Mouse (Mus musculus) stomach, embryonic 14.5 days (tissue): Measurements from ENCODE around the gene Oosp3. TPM values are rescaled to one million over a fixed set of nuclear protein-coding genes. Genes with fewer than 3 reads are reported as not detected.

Source experiments
- ATAC-seq: fragments of 200-750 bp; cut with Nextera tagmentation; 2 replicates; pipeline ENCODE4 v1.8.0; 2017; ENCODE audit warnings: low read depth, moderate TSS enrichment; ENCODE audit not compliant: insufficient number of reproducible peaks, insufficient read depth, low FRiP score
- H3K27ac ChIP-seq: fragments of 300-500 bp; sonication (generic); 2 replicates; pipeline ENCODE4 v1.5.1; 2014; ENCODE audit warnings: mild to moderate bottlenecking, low read length, moderate library complexity, mixed read lengths
- H3K27me3 ChIP-seq: fragments of 300-500 bp; sonication (generic); 2 replicates; pipeline ENCODE4 v1.6.1; 2014; ENCODE audit warnings: low read length, control low read depth, mixed read lengths; ENCODE audit not compliant: control insufficient read depth, insufficient read depth
- H3K36me3 ChIP-seq: fragments of 300-500 bp; sonication (generic); 2 replicates; pipeline ENCODE4 v1.6.1; 2014; ENCODE audit warnings: mild to moderate bottlenecking, control low read depth, low read length, moderate library complexity, mixed read lengths; ENCODE audit not compliant: control insufficient read depth, insufficient read depth
- H3K4me1 ChIP-seq: fragments of 300-500 bp; sonication (generic); 2 replicates; pipeline ENCODE4 v1.6.1; 2014; ENCODE audit warnings: low read length, control low read depth, mixed read lengths; ENCODE audit not compliant: control insufficient read depth, insufficient read depth
- H3K4me2 ChIP-seq: fragments of 300-500 bp; sonication (generic); replicated peaks from 2 replicates; pipeline ENCODE4 v1.6.1; 2014; ENCODE audit warnings: low read depth, low read length, control low read depth
- H3K4me3 ChIP-seq: fragments of 300-500 bp; sonication (generic); 2 replicates; pipeline ENCODE4 v1.5.1; 2014; ENCODE audit warnings: low read depth, low read length, control low read depth
- H3K9ac ChIP-seq: fragments of 300-500 bp; sonication (generic); replicated peaks from 2 replicates; pipeline ENCODE4 v1.6.1; 2014; ENCODE audit warnings: low read depth, mild to moderate bottlenecking, control low read depth, low read length, moderate library complexity, mixed read lengths
- H3K9me3 ChIP-seq: fragments of 300-500 bp; sonication (generic); 2 replicates; pipeline ENCODE4 v1.6.1; 2016; ENCODE audit warnings: low read depth, low read length, control low read depth; ENCODE audit not compliant: control insufficient read depth
- WGBS: fragments of 180-500 bp; shearing (Covaris S2); extraction: QIAGEN DNeasy Blood & Tissue Kit; methylation state at CpG from one replicate; pipeline ENCODE4 v1.1.7; 2014; 5-methylcytosine and 5-hydroxymethylcytosine counted together
- polyA plus RNA-seq: library from polyadenylated mRNA; unstranded; fragments of >200 nt; fragmentation: Nextera tagmentation; extraction: Ambion mirVana; gene quantifications from 2 replicates; pipeline ENCODE4 v1.2.1, GENCODE M21; 2014

Gene Oosp3
- polyA plus RNA-seq = not detected in 2 replicates

- H3K27me3 ChIP-seq = no peaks in the 10 kb centered on the region
- no peaks in the 10 kb centered on the region for H3K36me3 ChIP-seq
- no peaks in the 10 kb centered on the region for H3K4me1 ChIP-seq
- H3K9ac ChIP-seq = no peak within 1 kb of the TSS
- no peak within 1 kb of the TSS for H3K27ac ChIP-seq
- H3K4me2 ChIP-seq = no peak within 1 kb of the TSS
- H3K9me3 ChIP-seq = no peaks in the 10 kb centered on the region
- no peak for ATAC-seq
- WGBS = 79% methylated on average over 2 of the region's 2 CpGs
- H3K4me3 ChIP-seq = no peak within 1 kb of the TSS
Observed at GRCm38 (mm10) chr19:11696755-11697154, at the start of gene Oosp3. Oosp3 (plus strand) TSS chr19:11697055.

GRCm38 (mm10) chr19:11649564-11649963 is 47.3 kb upstream of the Oosp3 start:
- ATAC-seq = no peak
- no peak overlapping the region for H3K9ac ChIP-seq
- WGBS = 66% methylated on average over 4 of the region's 4 CpGs

GRCm38 (mm10) chr19:11659142-11659541 is 37.7 kb upstream of the Oosp3 start:
- Histone ChIP-seq H3K27ac (no peak overlapping the region), H3K9me3 (no peaks in the 10 kb centered on the region), H3K9ac (no peak overlapping the region), H3K36me3 (no peaks in the 10 kb centered on the region), H3K4me2 (no peak overlapping the region), H3K4me3 (no peak overlapping the region), H3K4me1 (no peaks in the 10 kb centered on the region), H3K27me3 (no peaks in the 10 kb centered on the region)
- ATAC-seq = no peak
- 65% methylated on average over 2 of the region's 2 CpGs for WGBS

More at GRCm38 (mm10) chr19:11649564-11649963, 47.3 kb upstream of the Oosp3 start:
- Histone ChIP-seq H3K4me3 (no peak overlapping the region), H3K27me3 (no peaks in the 10 kb centered on the region), H3K9me3 (no peaks in the 10 kb centered on the region), H3K27ac (no peak overlapping the region), H3K4me1 (no peaks in the 10 kb centered on the region), H3K36me3 (no peaks in the 10 kb centered on the region), H3K4me2 (no peak overlapping the region)

- no peak within 1 kb of the TSS for H3K27ac ChIP-seq
- no peaks in the 10 kb centered on the region for H3K36me3 ChIP-seq
- no peak within 1 kb of the TSS for H3K4me2 ChIP-seq
- H3K4me3 ChIP-seq = no peak within 1 kb of the TSS
- no peak for ATAC-seq
- no peaks in the 10 kb centered on the region for H3K9me3 ChIP-seq
- no peaks in the 10 kb centered on the region for H3K4me1 ChIP-seq
- no peaks in the 10 kb centered on the region for H3K27me3 ChIP-seq
- WGBS = 83% methylated on average over 5 of the region's 5 CpGs
- no peak within 1 kb of the TSS for H3K9ac ChIP-seq
Observed at GRCm38 (mm10) chr19:11660459-11660858, 36.4 kb upstream of the Oosp3 start, which contains the start of gene Oosp2. Oosp2 (minus strand) TSS chr19:11660559.

- Histone ChIP-seq H3K4me3 (no peak overlapping the region), H3K36me3 (no peaks in the 10 kb centered on the region), H3K9ac (no peak overlapping the region), H3K9me3 (no peaks in the 10 kb centered on the region), H3K4me2 (no peak overlapping the region), H3K27ac (no peak overlapping the region), H3K27me3 (no peaks in the 10 kb centered on the region), H3K4me1 (no peaks in the 10 kb centered on the region)
- ATAC-seq = no peak
Observed at GRCm38 (mm10) chr19:11661562-11661961, 35.3 kb upstream of the Oosp3 start.

GRCm38 (mm10) chr19:11690839-11691238 is 6.0 kb upstream of the Oosp3 start, which contains the start of gene Oosp1:
Oosp1 (minus strand) TSS chr19:11691150.
- Histone ChIP-seq H3K4me2 (no peak within 1 kb of the TSS), H3K27ac (no peak within 1 kb of the TSS), H3K27me3 (no peaks in the 10 kb centered on the region), H3K4me3 (no peak within 1 kb of the TSS), H3K4me1 (no peaks in the 10 kb centered on the region), H3K9me3 (no peaks in the 10 kb centered on the region), H3K9ac (no peak within 1 kb of the TSS), H3K36me3 (no peaks in the 10 kb centered on the region)
- WGBS = 71% methylated on average over 5 of the region's 5 CpGs
- ATAC-seq = no peak

- H3K4me1 ChIP-seq = no peaks in the 10 kb centered on the region
- H3K9me3 ChIP-seq = no peaks in the 10 kb centered on the region
- H3K4me2 ChIP-seq = no peak overlapping the region
- no peak overlapping the region for H3K9ac ChIP-seq
- WGBS = 44% methylated on average over 1 of the region's 1 CpGs
- no peaks in the 10 kb centered on the region for H3K27me3 ChIP-seq
- ATAC-seq = no peak
- H3K36me3 ChIP-seq = no peaks in the 10 kb centered on the region
- no peak overlapping the region for H3K4me3 ChIP-seq
- no peak overlapping the region for H3K27ac ChIP-seq
Observed at GRCm38 (mm10) chr19:11691454-11691853, 5.4 kb upstream of the Oosp3 start.

- no peak for ATAC-seq
- 85% methylated on average over 6 of the region's 6 CpGs for WGBS
- no peaks in the 10 kb centered on the region for H3K36me3 ChIP-seq
- no peaks in the 10 kb centered on the region for H3K9me3 ChIP-seq
- no peak overlapping the region for H3K4me3 ChIP-seq
- H3K4me2 ChIP-seq = no peak overlapping the region
- H3K9ac ChIP-seq = no peak overlapping the region
- no peak overlapping the region for H3K27ac ChIP-seq
- no peaks in the 10 kb centered on the region for H3K4me1 ChIP-seq
- no peaks in the 10 kb centered on the region for H3K27me3 ChIP-seq
Observed at GRCm38 (mm10) chr19:11698342-11698741, 1.5 kb downstream of the Oosp3 start.

GRCm38 (mm10) chr19:11712451-11712850 is 15.6 kb downstream of the Oosp3 start:
- no peak for ATAC-seq
- Histone ChIP-seq H3K4me3 (no peak overlapping the region), H3K27ac (no peak overlapping the region), H3K27me3 (no peaks in the 10 kb centered on the region), H3K36me3 (no peaks in the 10 kb centered on the region), H3K9me3 (no peaks in the 10 kb centered on the region), H3K4me1 (no peaks in the 10 kb centered on the region), H3K4me2 (no peak overlapping the region), H3K9ac (no peak overlapping the region)
- 82% methylated on average over 4 of the region's 4 CpGs for WGBS
